Comparison of ENCODE assay signal across 9 mouse cellular contexts in genomic region chr9:27134410-27134809, GRCm38 (mm10). TPM values are rescaled to one million over a fixed set of nuclear protein-coding genes. Genes with fewer than 3 reads are reported as not detected.
DNase-seq lines count a peak whose midpoint lies in the region; ATAC-seq and TF ChIP-seq lines count a peak whose summit lies in the region.
"Had no signal": no experiment of that assay in that cellular context is flagged by ENCODE, and none has a peak within 500 bp of the region (broad histone marks: within the 10 kb centered on the region; RNA-seq: fewer than 3 reads in every experiment).

No protein-coding gene starts in this region.

- H3K36me3 ChIP-seq in liver, postnatal 0 days (replicated peaks; ENCODE audit: insufficient read depth, low read length) = no peaks in the 10 kb centered on the region
- H3K36me3 ChIP-seq: limb, embryonic 15.5 days had no signal

- TF ChIP-seq POLR2A in cortical plate, adult 2 months (IDR thresholded peaks at IDR 0.05; ENCODE audit: extremely low read depth, insufficient read depth, low read length) = no peak

- no peaks in the 10 kb centered on the region for H3K9me3 ChIP-seq in liver, postnatal 0 days (ENCODE audit: low read length)
- H3K9me3 ChIP-seq: limb, embryonic 15.5 days had no signal

- H3K4me1 ChIP-seq in cortical plate, adult 2 months (ENCODE audit: control insufficient read depth, insufficient read depth, low read length) = peaks cover 3% of the 10 kb centered on the region; the same call in 1 of the 2 replicates
- H3K4me1 ChIP-seq in liver, postnatal 0 days (ENCODE audit: insufficient read depth) = no peaks in the 10 kb centered on the region
- H3K4me1 ChIP-seq: limb, embryonic 15.5 days had no signal

- no peak for TF ChIP-seq EP300 in liver, postnatal 0 days (IDR thresholded peaks at IDR 0.05; ENCODE audit: low read depth)

- no peak overlapping the region for H3K9ac ChIP-seq in liver, postnatal 0 days (replicated peaks)
- H3K9ac ChIP-seq: limb, embryonic 15.5 days had no signal

- H3K27me3 ChIP-seq in liver, postnatal 0 days (ENCODE audit: insufficient read depth, low read length) = no peaks in the 10 kb centered on the region
- H3K27me3 ChIP-seq: limb, embryonic 15.5 days had no signal

- H3K4me2 ChIP-seq in liver, postnatal 0 days (ENCODE audit: low read depth, low read length) = no peak overlapping the region
- H3K4me2 ChIP-seq: limb, embryonic 15.5 days had no signal

- peak; percentile 49; the same call in 1 of the 2 replicates for TF ChIP-seq CTCF in cortical plate, adult 2 months (IDR thresholded peaks at IDR 0.05; ENCODE audit: extremely low read depth, insufficient read depth, low read length)
- TF ChIP-seq CTCF in liver, postnatal 0 days (IDR thresholded peaks at IDR 0.05; ENCODE audit: low read depth) = peak; percentile 67

- peak; percentile 40 to 48 for DNase-seq in adrenal gland, adult 18-20 months (ENCODE audit: low spot score in 2 of 2)
- no peak for DNase-seq in adrenal gland, adult 8-10 months
- peak; percentile 69 for DNase-seq in layer of hippocampus, adult 11-12 months (ENCODE audit: low spot score)
- DNase-seq in layer of hippocampus, adult 9-10 months (ENCODE audit: low spot score) = no peak
- peak; percentile 47 for DNase-seq in MN1 (ENCODE audit: low spot score)
- no peak for DNase-seq in liver, postnatal 0 days
- DNase-seq in T-cell, adult 2 months (ENCODE audit: low spot score) = no peak

- WGBS in liver, postnatal 0 days (ENCODE audit: insufficient replicate concordance) = 34% methylated on average over 1 of the region's 1 CpGs

- no peak for ATAC-seq in liver, postnatal 0 days

- no peak overlapping the region for H3K27ac ChIP-seq in cortical plate, adult 2 months (ENCODE audit: insufficient read depth, low read length)
- no peak overlapping the region for H3K27ac ChIP-seq in liver, postnatal 0 days (ENCODE audit: low read depth)
- H3K27ac ChIP-seq: limb, embryonic 15.5 days had no signal

- H3K4me3 ChIP-seq in cortical plate, adult 2 months (ENCODE audit: insufficient read depth, low read length) = no peak overlapping the region
- H3K4me3 ChIP-seq in liver, postnatal 0 days (ENCODE audit: low read depth, low read length) = no peak overlapping the region
- H3K4me3 ChIP-seq: limb, embryonic 15.5 days had no signal

RNA-seq across cellular contexts. Expression of gene Jam3, which starts 20.8 kb away (rescaled TPM):
- 10 to 100 TPM; 32.4 to 35.4 TPM for total RNA-seq in adrenal gland, adult 18-20 months (2021)
- 10 to 100 TPM; 40.4 to 55.7 (median 47.1) TPM for total RNA-seq in adrenal gland, adult 8-10 months (2022)
- 58.8 and 59.0 TPM in 2 replicates for polyA plus RNA-seq in cortical plate, adult 2 months (2012; rRNA removed)
- polyA plus RNA-seq in liver, postnatal 0 days (2015; fragmentation: Nextera tagmentation; extraction: Ambion mirVana) = 1.5 and 1.7 TPM in 2 replicates

Comparison
In these comparisons a context has a peak if more than half of its experiments do, and no peak if none do; other contexts are left out.
1. DNase-seq: peak in adrenal gland, adult 18-20 months (2 of 2), layer of hippocampus, adult 11-12 months (single experiment) and MN1 (single experiment); none in adrenal gland, adult 8-10 months (single experiment), layer of hippocampus, adult 9-10 months (single experiment), liver, postnatal 0 days (single experiment) and T-cell, adult 2 months (single experiment).